Mouse (Mus musculus): ENCODE measurements around the gene H2-M5. TPM values are rescaled to one million over a fixed set of nuclear protein-coding genes. Genes with fewer than 3 reads are reported as not detected.

The H2-M5 gene
- polyA plus RNA-seq, 1 experiment from 2014 or later, result 0.08 TPM

DNA sequence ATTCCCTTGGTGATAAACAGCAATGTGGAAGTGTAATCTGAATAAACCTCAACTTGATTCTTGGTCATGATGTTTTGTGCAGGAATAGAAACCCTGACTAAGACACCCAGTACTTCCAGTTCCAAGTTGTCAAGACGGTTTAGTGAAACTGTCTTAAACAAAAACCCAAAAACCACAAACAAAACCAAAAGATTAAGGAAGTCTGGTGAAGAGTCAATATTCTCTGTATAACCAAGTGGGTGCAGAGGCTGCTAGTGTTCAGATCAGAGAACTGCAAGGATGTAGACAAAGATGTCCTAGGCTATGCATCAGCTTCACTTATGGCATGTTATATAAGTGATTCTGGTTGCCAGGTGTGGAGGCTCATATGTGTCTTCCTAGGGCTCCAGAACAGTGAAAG lies 22.5 kb downstream of the H2-M5 start:
- no peaks in the 10 kb centered on the region for H3K4me1 ChIP-seq (replicated peaks; ENCODE audit: control insufficient read depth, insufficient read depth, low read length)
- no peaks in the 10 kb centered on the region; the same call in 1 of the 2 replicates for H3K27me3 ChIP-seq (replicated peaks; ENCODE audit: control insufficient read depth, insufficient read depth, low read length)
- no peak overlapping the region for H3K27ac ChIP-seq (ENCODE audit: low read depth, low read length)
- no peak overlapping the region for H3K4me2 ChIP-seq
- no peaks in the 10 kb centered on the region for H3K36me3 ChIP-seq (ENCODE audit: control insufficient read depth, insufficient read depth, low read length)
- DNase-seq (ENCODE audit: low spot score), result no peak
- H3K9ac ChIP-seq (ENCODE audit: low read depth, low read length), result no peak overlapping the region
- no peak for ATAC-seq (replicated peaks; ENCODE audit: low FRiP score)
- no peaks in the 10 kb centered on the region for H3K9me3 ChIP-seq (ENCODE audit: control insufficient read depth, low read length)
- 48% methylated on average over 1 of the region's 1 CpGs for WGBS
- no peak overlapping the region for H3K4me3 ChIP-seq (ENCODE audit: low read depth, low read length)

GRCm38 (mm10) chr17:36961125-36961524 lies 28.2 kb downstream of the H2-M5 start:
- H3K4me3 ChIP-seq (ENCODE audit: low read depth, low read length), result no peak overlapping the region
- no peak overlapping the region for H3K27ac ChIP-seq (ENCODE audit: low read depth, low read length)
- WGBS, result 78% methylated on average over 1 of the region's 1 CpGs
- no peaks in the 10 kb centered on the region for H3K27me3 ChIP-seq (replicated peaks; ENCODE audit: control insufficient read depth, insufficient read depth, low read length)
- H3K36me3 ChIP-seq (ENCODE audit: control insufficient read depth, insufficient read depth, low read length), result 0 out of 2 replicates have a peak, but pooled peaks cover 3% of the 10 kb centered on the region
- DNase-seq (ENCODE audit: low spot score) (no peak), ATAC-seq (replicated peaks; ENCODE audit: low FRiP score) (no peak)
- H3K4me1 ChIP-seq (replicated peaks; ENCODE audit: control insufficient read depth, insufficient read depth, low read length), result no peaks in the 10 kb centered on the region; the same call in 1 of the 2 replicates
- H3K9ac ChIP-seq (ENCODE audit: low read depth, low read length), result no peak overlapping the region
- no peak overlapping the region for H3K4me2 ChIP-seq
- H3K9me3 ChIP-seq (ENCODE audit: control insufficient read depth, low read length), result no peaks in the 10 kb centered on the region

GRCm38 (mm10) chr17:36958884-36959283 lies 30.5 kb downstream of the H2-M5 start:
- Histone ChIP-seq H3K27ac (ENCODE audit: low read depth, low read length) (peak overlapping the region; percentile 57; the same call in 1 of the 2 replicates), H3K36me3 (ENCODE audit: control insufficient read depth, insufficient read depth, low read length) (0 out of 2 replicates have a peak, but pooled peaks cover 3% of the 10 kb centered on the region), H3K9me3 (ENCODE audit: control insufficient read depth, low read length) (no peaks in the 10 kb centered on the region), H3K4me3 (ENCODE audit: low read depth, low read length) (peak overlapping the region; percentile 82), H3K4me2 (peak overlapping the region; percentile 91), H3K4me1 (replicated peaks; ENCODE audit: control insufficient read depth, insufficient read depth, low read length) (no peaks in the 10 kb centered on the region; the same call in 1 of the 2 replicates), H3K9ac (ENCODE audit: low read depth, low read length) (peak overlapping the region; percentile 86), H3K27me3 (replicated peaks; ENCODE audit: control insufficient read depth, insufficient read depth, low read length) (no peaks in the 10 kb centered on the region)
- no peak for DNase-seq (ENCODE audit: low spot score)
- WGBS, result 9% methylated on average over 12 of the region's 12 CpGs
- no peak for ATAC-seq (replicated peaks; ENCODE audit: low FRiP score)

DNA sequence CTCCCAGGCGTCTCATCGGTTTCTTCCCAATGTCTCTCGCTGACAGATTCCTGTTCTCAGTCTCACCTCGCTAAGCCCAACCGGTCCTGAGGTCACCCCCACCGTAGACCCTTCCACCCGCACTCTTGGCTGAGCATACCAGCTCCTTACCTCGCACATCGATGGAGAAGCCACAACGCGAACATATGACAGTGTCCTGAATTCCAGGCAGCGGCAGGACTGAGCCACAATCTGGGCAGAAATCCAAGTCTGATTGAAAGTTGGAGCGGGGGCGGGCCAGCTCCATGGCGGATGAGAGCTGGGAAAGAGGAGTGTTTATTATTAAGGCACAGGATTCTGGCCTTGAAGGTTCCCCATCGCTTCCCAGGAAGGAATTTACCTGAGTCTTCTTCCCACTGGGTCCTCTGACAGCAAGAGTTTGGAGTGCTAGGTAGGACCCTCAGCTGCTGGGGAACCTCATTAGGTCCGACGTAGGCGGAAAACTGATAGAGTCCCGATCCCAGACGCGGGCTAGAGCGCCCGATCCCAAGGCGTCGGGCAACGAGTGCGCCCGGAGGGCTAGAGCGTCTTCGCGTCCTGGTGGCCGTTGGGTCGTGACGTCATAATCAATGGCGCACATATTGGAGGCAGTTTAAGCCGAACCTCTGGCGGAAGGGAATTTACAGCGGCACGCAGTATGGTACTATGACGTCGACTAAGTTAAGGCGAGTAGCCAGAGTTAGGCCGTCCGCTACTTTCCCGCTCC lies 31.2 kb downstream of the H2-M5 start, which contains the start of the genes Znrd1 and Znrd1as:
Gene Znrd1 (minus strand): TSS at position 561 of the 745 bp plus-strand sequence.
Gene Znrd1as (plus strand): TSS at position 594 of the 745 bp plus-strand sequence.
- peak; percentile 88 for DNase-seq (ENCODE audit: low spot score)
- peak within 1 kb of the TSS; percentile 91 for H3K4me2 ChIP-seq
- peak within 1 kb of the TSS; percentile 82 for H3K4me3 ChIP-seq (ENCODE audit: low read depth, low read length)
- peak; percentile 97 for ATAC-seq (replicated peaks; ENCODE audit: low FRiP score)
- H3K27ac ChIP-seq (ENCODE audit: low read depth, low read length), result peak within 1 kb of the TSS; percentile 57; the same call in 1 of the 2 replicates
- H3K27me3 ChIP-seq (replicated peaks; ENCODE audit: control insufficient read depth, insufficient read depth, low read length), result no peaks in the 10 kb centered on the region
- H3K4me1 ChIP-seq (replicated peaks; ENCODE audit: control insufficient read depth, insufficient read depth, low read length), result no peaks in the 10 kb centered on the region; the same call in 1 of the 2 replicates
- WGBS, result under 1% methylated on average over 46 of the region's 46 CpGs
- peak within 1 kb of the TSS; percentile 86 for H3K9ac ChIP-seq (ENCODE audit: low read depth, low read length)
- H3K36me3 ChIP-seq (ENCODE audit: control insufficient read depth, insufficient read depth, low read length), result peaks cover 3% of the 10 kb centered on the region; the same call in 1 of the 2 replicates
- H3K9me3 ChIP-seq (ENCODE audit: control insufficient read depth, low read length), result no peaks in the 10 kb centered on the region

GRCm38 (mm10) chr17:36953062-36953461 lies 36.3 kb downstream of the H2-M5 start:
- ATAC-seq (replicated peaks; ENCODE audit: low FRiP score) (no peak), DNase-seq (ENCODE audit: low spot score) (no peak)
- H3K9ac ChIP-seq (ENCODE audit: low read depth, low read length), result no peak overlapping the region
- H3K4me2 ChIP-seq, result no peak overlapping the region
- 72% methylated on average over 1 of the region's 1 CpGs for WGBS
- peaks cover 10% of the 10 kb centered on the region; the same call in 1 of the 2 replicates for H3K36me3 ChIP-seq (ENCODE audit: control insufficient read depth, insufficient read depth, low read length)
- no peak overlapping the region for H3K4me3 ChIP-seq (ENCODE audit: low read depth, low read length)
- H3K27me3 ChIP-seq (replicated peaks; ENCODE audit: control insufficient read depth, insufficient read depth, low read length), result peaks cover 4% of the 10 kb centered on the region; the same call in 1 of the 2 replicates
- H3K9me3 ChIP-seq (ENCODE audit: control insufficient read depth, low read length), result no peaks in the 10 kb centered on the region
- H3K27ac ChIP-seq (ENCODE audit: low read depth, low read length), result no peak overlapping the region
- no peaks in the 10 kb centered on the region; the same call in 1 of the 2 replicates for H3K4me1 ChIP-seq (replicated peaks; ENCODE audit: control insufficient read depth, insufficient read depth, low read length)

- Histone ChIP-seq H3K4me1 (replicated peaks; ENCODE audit: control insufficient read depth, insufficient read depth, low read length) (no peaks in the 10 kb centered on the region; the same call in 1 of the 2 replicates), H3K27me3 (replicated peaks; ENCODE audit: control insufficient read depth, insufficient read depth, low read length) (peaks cover 9% of the 10 kb centered on the region), H3K27ac (ENCODE audit: low read depth, low read length) (no peak overlapping the region), H3K9ac (ENCODE audit: low read depth, low read length) (no peak overlapping the region), H3K4me3 (ENCODE audit: low read depth, low read length) (no peak overlapping the region), H3K36me3 (ENCODE audit: control insufficient read depth, insufficient read depth, low read length) (peaks cover 10% of the 10 kb centered on the region; the same call in 1 of the 2 replicates), H3K9me3 (ENCODE audit: control insufficient read depth, low read length) (no peaks in the 10 kb centered on the region), H3K4me2 (no peak overlapping the region)
- DNase-seq (ENCODE audit: low spot score), result no peak
- no peak for ATAC-seq (replicated peaks; ENCODE audit: low FRiP score)
- WGBS, result 91% methylated on average over 2 of the region's 2 CpGs
Observed at GRCm38 (mm10) chr17:36952631-36953030, 36.7 kb downstream of the H2-M5 start.

DNA sequence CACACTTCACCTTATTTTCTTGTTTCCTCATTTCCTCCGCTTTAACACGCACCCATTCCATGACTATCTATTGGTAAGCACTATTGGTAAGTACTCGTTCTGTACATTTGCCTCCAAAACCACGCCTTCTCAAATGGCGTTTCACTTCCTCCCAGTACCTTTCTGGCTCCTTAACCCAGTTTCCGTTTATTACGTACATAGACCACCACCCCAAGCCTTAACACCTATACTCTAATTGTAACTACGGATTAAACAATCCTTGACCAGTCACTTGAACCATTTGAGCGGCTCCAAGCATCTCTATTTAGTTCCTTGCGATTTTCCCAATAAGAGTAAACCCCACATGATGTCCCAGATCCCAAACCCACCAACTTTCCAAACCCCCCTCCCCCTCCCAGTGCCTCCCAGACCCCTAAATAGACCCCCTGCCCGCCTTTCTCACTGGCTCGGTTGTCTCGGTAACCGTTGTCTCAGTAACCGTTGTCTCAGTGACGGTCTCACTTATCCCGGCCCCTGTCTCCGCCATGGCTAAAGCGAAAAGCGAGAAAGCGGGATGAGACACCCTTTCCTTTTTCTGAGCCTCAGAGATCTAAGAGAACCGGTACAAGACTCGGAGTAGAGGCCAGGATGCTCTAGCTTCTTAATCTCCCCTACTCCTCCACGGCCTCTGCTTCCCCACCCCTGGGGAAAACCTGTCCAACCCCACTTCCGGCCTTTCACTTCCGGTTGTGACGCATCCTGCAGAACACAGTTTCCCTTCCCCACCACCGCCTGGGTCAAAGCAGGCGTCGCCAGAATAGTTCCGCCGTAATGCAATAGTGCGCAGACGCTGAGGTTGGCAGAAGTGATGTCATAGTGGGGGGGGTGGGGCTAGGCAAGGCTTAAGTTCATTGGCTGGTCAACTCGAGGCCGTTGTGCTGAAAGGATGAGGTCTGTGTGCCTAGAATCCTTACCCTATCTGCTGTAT lies 38.1 kb downstream of the H2-M5 start, which contains the start of gene Ppp1r11:
Gene Ppp1r11 (minus strand): TSS at position 761 of the 967 bp plus-strand sequence.
- Histone ChIP-seq H3K9ac (ENCODE audit: low read depth, low read length) (peak within 1 kb of the TSS; percentile 73), H3K36me3 (ENCODE audit: control insufficient read depth, insufficient read depth, low read length) (peaks cover 7% of the 10 kb centered on the region; the same call in 1 of the 2 replicates), H3K9me3 (ENCODE audit: control insufficient read depth, low read length) (no peaks in the 10 kb centered on the region), H3K4me2 (peak within 1 kb of the TSS; percentile 66), H3K4me1 (replicated peaks; ENCODE audit: control insufficient read depth, insufficient read depth, low read length) (no peaks in the 10 kb centered on the region), H3K4me3 (ENCODE audit: low read depth, low read length) (peak within 1 kb of the TSS; percentile 86), H3K27ac (ENCODE audit: low read depth, low read length) (peak within 1 kb of the TSS; percentile 43), H3K27me3 (replicated peaks; ENCODE audit: control insufficient read depth, insufficient read depth, low read length) (peaks cover 22% of the 10 kb centered on the region)
- 2% methylated on average over 36 of the region's 36 CpGs for WGBS
- peak; percentile 90 for DNase-seq (ENCODE audit: low spot score)
- peak; percentile 95 for ATAC-seq (replicated peaks; ENCODE audit: low FRiP score)

DNA sequence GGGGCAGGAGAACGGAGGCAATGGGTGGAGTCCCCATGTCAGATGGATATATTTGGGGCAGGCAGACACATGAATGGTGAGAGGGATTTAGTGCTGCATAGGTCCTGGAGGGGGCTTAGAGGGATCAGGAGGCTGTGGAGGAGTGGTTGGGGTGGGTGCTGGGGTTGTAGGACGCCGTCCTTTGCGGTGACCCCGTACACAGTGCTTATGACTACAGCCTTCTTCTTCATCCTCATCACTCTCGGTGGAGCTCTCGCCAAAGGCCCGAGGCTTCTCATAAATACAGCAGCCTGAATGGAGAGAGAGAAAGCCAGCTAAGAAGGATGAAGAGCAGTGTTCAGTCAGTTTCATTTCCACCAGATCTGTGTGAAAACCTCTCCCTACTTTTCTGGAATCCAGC lies 40.1 kb downstream of the H2-M5 start:
- no peaks in the 10 kb centered on the region for H3K9me3 ChIP-seq (ENCODE audit: control insufficient read depth, low read length)
- no peak for ATAC-seq (replicated peaks; ENCODE audit: low FRiP score)
- 90% methylated on average over 8 of the region's 8 CpGs for WGBS
- H3K4me1 ChIP-seq (replicated peaks; ENCODE audit: control insufficient read depth, insufficient read depth, low read length), result no peaks in the 10 kb centered on the region
- no peak for DNase-seq (ENCODE audit: low spot score)
- no peak overlapping the region for H3K9ac ChIP-seq (ENCODE audit: low read depth, low read length)
- H3K27me3 ChIP-seq (replicated peaks; ENCODE audit: control insufficient read depth, insufficient read depth, low read length), result peaks cover 42% of the 10 kb centered on the region
- no peak overlapping the region for H3K27ac ChIP-seq (ENCODE audit: low read depth, low read length)
- no peak overlapping the region for H3K4me3 ChIP-seq (ENCODE audit: low read depth, low read length)
- no peak overlapping the region for H3K4me2 ChIP-seq
- peaks cover 7% of the 10 kb centered on the region; the same call in 1 of the 2 replicates for H3K36me3 ChIP-seq (ENCODE audit: control insufficient read depth, insufficient read depth, low read length)

Measured in liver, embryonic 11.5 days (tissue).